Mouse (Mus musculus): ENCODE results near the gene Mfap1a. TPM values are rescaled to one million over a fixed set of nuclear protein-coding genes. Genes with fewer than 3 reads are reported as not detected.
"Not testable (repeated sequence)": the region's sequence is repeated elsewhere in the genome, so short reads cannot be mapped to it uniquely, and the experiment has no call there.

The Mfap1a gene
- polyA plus RNA-seq, 1 experiment: 4.7 TPM

DNA sequence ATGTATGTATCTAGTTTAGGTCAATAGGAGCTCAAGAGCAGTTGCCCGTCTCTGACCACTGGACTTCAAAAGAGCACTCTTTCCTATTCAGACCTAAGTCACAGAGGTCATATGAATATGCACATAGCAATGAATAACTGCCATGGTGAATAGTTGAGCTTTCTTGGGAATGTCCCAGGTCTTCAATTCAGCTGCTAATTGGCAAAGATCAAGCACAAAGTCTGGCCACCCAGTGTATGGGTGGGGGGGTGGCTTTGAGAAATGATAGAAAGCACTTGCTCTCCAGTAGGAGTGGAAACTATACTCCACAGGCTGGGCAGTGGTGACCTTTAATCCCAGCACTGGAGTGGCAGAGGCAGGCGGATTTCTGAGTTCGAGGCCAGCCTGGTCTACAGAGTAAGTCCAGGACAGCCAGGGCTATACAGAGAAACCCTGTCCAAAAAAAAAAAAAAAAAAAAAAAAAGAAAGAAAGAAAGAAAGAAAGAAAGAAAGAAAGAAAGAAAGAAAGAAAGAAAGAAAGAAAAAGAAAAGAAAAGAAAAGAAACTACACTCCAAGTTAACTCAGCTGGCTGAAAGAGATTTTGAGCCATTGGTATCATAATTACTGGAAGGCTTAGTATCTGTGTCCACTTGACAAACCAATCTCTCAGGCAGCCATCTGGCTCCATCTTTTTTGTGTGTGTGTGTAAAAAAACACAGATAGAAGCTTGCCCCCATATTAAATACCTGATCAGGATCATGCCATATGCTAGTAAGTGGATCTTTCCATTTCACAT lies 28.8 kb downstream of the Mfap1a start:
- TF ChIP-seq POLR2A (IDR thresholded peaks at IDR 0.05; ENCODE audit: control insufficient read depth, extremely low read depth, insufficient read depth, low read length, poor library complexity) (no peak), CTCF (IDR thresholded peaks at IDR 0.05; ENCODE audit: borderline replicate concordance, control insufficient read depth, extremely low read depth, insufficient read depth, low read length, poor library complexity) (no peak)
- WGBS: 97% methylated on average over 3 of the region's 3 CpGs
- Histone ChIP-seq H3K4me1 (replicated peaks; ENCODE audit: control insufficient read depth, insufficient read depth, low read length) (no peaks in the 10 kb centered on the region), H3K4me3 (ENCODE audit: control insufficient read depth, insufficient read depth, low read length) (no peak overlapping the region), H3K36me3 (ENCODE audit: control insufficient read depth, insufficient read depth, low read length) (no peaks in the 10 kb centered on the region), H3K27me3 (ENCODE audit: control insufficient read depth, insufficient read depth, low read length) (no peaks in the 10 kb centered on the region), H3K27ac (ENCODE audit: control insufficient read depth, insufficient read depth, low read length) (no peak overlapping the region)
- DNase-seq: no peak

DNA sequence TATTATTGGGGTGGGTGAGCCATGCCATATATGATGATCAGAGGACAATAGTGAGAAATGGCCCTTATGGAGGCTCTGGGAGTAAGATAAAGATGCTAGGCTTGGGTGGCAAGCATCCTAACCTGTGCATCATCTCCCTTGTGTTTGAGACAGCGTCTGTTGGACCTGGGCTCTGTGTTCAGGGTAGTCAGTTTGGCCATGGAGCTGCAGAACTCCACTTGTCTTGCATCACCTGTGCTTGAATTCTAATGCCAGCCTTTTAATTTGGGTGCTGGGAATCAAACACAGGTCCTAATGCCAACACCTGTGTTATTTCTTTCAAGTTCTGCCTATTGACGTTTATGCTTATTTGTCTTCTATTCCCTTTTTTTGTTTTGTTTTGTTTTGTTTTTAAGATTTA lies 31.2 kb downstream of the Mfap1a start:
- not testable (repeated sequence) for H3K27ac ChIP-seq (ENCODE audit: control insufficient read depth, insufficient read depth, low read length)

DNA sequence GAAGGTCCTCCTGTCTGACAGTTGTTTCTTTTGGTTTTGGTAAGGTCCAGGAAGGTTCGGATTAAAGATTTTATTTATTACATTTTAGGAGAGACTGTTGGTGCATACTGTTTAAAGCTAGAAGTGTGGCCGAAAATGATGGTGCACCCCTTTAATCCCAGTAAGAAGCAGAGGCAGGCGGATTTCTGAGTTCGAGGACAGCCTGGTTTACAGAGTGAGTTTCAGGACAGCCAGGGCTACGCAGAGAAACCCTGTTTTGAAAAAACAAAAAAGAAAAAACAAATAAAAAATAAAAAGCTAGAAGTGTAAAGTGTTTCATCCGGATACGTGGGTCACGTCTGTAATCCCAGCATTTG lies 32.3 kb downstream of the Mfap1a start:
- no peak overlapping the region for H3K27ac ChIP-seq (ENCODE audit: control insufficient read depth, insufficient read depth, low read length)
- H3K4me1 ChIP-seq (replicated peaks; ENCODE audit: control insufficient read depth, insufficient read depth, low read length): no peaks in the 10 kb centered on the region
- WGBS: 29% methylated on average over 8 of the region's 8 CpGs
- peak overlapping the region; percentile 60 for H3K4me3 ChIP-seq (ENCODE audit: control insufficient read depth, insufficient read depth, low read length)
- no peak for TF ChIP-seq POLR2A (IDR thresholded peaks at IDR 0.05; ENCODE audit: control insufficient read depth, extremely low read depth, insufficient read depth, low read length, poor library complexity)
- TF ChIP-seq CTCF (IDR thresholded peaks at IDR 0.05; ENCODE audit: borderline replicate concordance, control insufficient read depth, extremely low read depth, insufficient read depth, low read length, poor library complexity): no peak
- no peak for DNase-seq
- no peaks in the 10 kb centered on the region for H3K36me3 ChIP-seq (ENCODE audit: control insufficient read depth, insufficient read depth, low read length)
- no peaks in the 10 kb centered on the region for H3K27me3 ChIP-seq (ENCODE audit: control insufficient read depth, insufficient read depth, low read length)

More for the DNA sequence above, 31.2 kb downstream of the Mfap1a start:
- not testable (repeated sequence) for H3K27me3 ChIP-seq (ENCODE audit: control insufficient read depth, insufficient read depth, low read length); H3K4me1 ChIP-seq (replicated peaks; ENCODE audit: control insufficient read depth, insufficient read depth, low read length); H3K36me3 ChIP-seq (ENCODE audit: control insufficient read depth, insufficient read depth, low read length); DNase-seq; H3K4me3 ChIP-seq (ENCODE audit: control insufficient read depth, insufficient read depth, low read length)
- WGBS: 96% methylated on average over 2 of the region's 2 CpGs

DNA sequence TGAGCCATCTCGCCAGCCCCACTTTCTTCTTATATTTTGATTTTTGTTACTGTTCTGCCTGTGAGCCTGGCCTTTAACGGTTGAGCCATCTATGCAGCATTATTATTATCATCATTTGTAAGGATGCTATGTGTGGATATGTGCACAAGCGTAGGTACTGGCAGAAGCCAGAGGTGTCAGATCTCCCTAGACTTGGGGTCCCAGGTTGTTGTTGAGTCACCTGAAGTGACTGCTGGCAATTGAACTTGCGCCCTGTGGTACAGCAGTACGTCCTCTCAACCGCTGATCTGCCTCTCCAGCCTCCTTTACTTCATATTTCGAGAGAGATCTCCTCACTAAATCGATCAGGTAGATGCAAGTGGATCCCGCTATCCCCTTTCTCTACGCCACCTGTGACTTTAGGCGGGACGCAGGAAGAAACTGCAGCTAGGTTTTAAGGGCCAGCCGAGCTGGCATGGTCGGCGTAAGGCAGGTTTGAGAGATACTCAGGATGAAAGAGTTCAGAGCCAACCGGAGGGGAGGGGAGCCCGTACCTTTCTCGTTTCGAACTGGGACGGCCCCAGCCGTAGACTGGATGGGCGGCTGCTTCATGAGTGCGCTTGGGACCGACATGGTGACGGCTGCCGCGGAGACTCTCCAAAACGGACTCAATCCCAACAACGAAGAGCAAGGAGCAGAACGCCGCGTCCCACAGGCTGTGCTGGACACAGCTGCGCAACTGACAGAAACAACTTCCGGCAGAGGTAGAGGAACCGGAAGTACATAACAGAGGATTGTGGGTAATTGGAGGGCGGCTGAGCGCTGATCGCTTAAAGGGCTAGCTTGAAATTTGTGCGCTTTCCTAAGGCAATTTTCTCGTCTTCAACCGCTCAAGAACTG lies 32.9 kb downstream of the Mfap1a start, which contains the start of gene Mfap1b:
TSS of gene Mfap1b (minus strand) at position 767 of the 879 bp plus-strand sequence.
- H3K27me3 ChIP-seq (ENCODE audit: control insufficient read depth, insufficient read depth, low read length); H3K36me3 ChIP-seq (ENCODE audit: control insufficient read depth, insufficient read depth, low read length); H3K4me1 ChIP-seq (replicated peaks; ENCODE audit: control insufficient read depth, insufficient read depth, low read length); H3K27ac ChIP-seq (ENCODE audit: control insufficient read depth, insufficient read depth, low read length): not testable (repeated sequence)
- peak; percentile 77 for DNase-seq
- H3K4me3 ChIP-seq (ENCODE audit: control insufficient read depth, insufficient read depth, low read length): peak within 1 kb of the TSS; percentile 60
- TF ChIP-seq POLR2A (IDR thresholded peaks at IDR 0.05; ENCODE audit: control insufficient read depth, extremely low read depth, insufficient read depth, low read length, poor library complexity): peak; percentile 56; the same call in 1 of the 2 replicates
- WGBS: 5% methylated on average over 41 of the region's 41 CpGs

DNA sequence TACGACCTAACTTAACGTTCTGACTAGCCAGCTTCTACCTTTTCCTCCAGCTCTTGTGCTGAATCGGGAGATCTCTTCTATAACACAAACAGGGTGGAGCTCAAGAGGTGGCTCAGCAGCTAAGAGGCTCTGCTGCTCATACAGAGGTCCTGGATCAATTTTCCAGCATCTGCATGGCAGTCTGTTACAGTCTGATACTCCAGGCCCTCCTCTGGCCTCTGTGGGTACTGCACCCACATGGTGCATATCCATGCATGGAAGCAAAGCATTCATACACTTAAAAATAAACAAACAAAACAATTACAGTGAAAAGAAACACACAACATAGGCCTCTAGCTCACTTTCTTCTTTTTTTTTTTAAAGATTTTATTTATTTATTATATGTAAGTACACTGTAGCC lies 33.7 kb downstream of the Mfap1a start:
- not testable (repeated sequence) for H3K4me1 ChIP-seq (replicated peaks; ENCODE audit: control insufficient read depth, insufficient read depth, low read length); H3K27me3 ChIP-seq (ENCODE audit: control insufficient read depth, insufficient read depth, low read length); H3K36me3 ChIP-seq (ENCODE audit: control insufficient read depth, insufficient read depth, low read length); DNase-seq; H3K4me3 ChIP-seq (ENCODE audit: control insufficient read depth, insufficient read depth, low read length); H3K27ac ChIP-seq (ENCODE audit: control insufficient read depth, insufficient read depth, low read length)
- 97% methylated on average over 3 of the region's 3 CpGs for WGBS

DNA sequence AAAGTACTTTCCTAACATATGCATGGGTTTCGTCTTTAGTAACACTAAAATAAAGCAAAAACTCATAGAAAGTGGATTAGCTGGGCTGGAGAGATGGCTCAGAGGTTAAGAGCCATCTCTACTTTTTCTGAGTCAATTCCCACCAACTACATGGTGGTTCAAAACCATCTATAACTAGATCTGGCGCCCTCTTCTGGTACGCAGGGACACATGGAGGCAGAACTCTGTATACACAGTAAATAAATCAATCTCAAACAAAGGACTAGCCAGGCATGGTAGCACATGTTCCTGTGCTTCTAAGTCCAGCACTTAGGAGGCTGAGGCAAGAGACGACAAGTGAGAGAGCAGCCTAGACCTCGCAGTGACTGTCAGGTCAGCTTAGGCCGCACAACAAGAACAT lies 37.5 kb downstream of the Mfap1a start:
- not testable (repeated sequence) for H3K27ac ChIP-seq (ENCODE audit: control insufficient read depth, insufficient read depth, low read length); H3K4me3 ChIP-seq (ENCODE audit: control insufficient read depth, insufficient read depth, low read length); H3K4me1 ChIP-seq (replicated peaks; ENCODE audit: control insufficient read depth, insufficient read depth, low read length); DNase-seq; H3K27me3 ChIP-seq (ENCODE audit: control insufficient read depth, insufficient read depth, low read length); H3K36me3 ChIP-seq (ENCODE audit: control insufficient read depth, insufficient read depth, low read length)
- WGBS: 89% methylated on average over 2 of the region's 6 CpGs

DNA sequence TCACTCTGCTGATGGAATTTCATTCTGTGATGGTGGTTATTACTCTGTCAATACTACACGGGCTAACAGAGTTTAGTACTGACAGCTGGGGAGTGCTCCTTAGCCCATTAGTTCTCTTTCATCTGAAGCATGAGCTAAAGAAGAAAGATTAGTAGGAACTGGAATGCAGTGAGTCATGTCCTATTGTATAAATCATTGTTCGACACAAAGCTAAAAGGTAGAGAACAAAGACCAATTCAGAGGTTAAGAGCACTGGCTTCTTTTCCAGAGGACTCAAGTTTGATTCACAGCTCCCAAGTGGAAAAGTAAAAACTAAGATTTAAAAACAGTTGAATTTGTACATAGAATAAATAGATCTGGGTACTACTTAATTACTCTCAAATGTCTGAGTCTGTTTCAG lies 46.4 kb downstream of the Mfap1a start:
- H3K4me3 ChIP-seq (ENCODE audit: control insufficient read depth, insufficient read depth, low read length): no peak overlapping the region
- no peak for DNase-seq
- no peak overlapping the region for H3K27ac ChIP-seq (ENCODE audit: control insufficient read depth, insufficient read depth, low read length)
- no peaks in the 10 kb centered on the region for H3K27me3 ChIP-seq (ENCODE audit: control insufficient read depth, insufficient read depth, low read length)
- H3K36me3 ChIP-seq (ENCODE audit: control insufficient read depth, insufficient read depth, low read length): peaks cover 8% of the 10 kb centered on the region; the same call in 1 of the 2 replicates
- TF ChIP-seq POLR2A (IDR thresholded peaks at IDR 0.05; ENCODE audit: control insufficient read depth, extremely low read depth, insufficient read depth, low read length, poor library complexity) (no peak), CTCF (IDR thresholded peaks at IDR 0.05; ENCODE audit: borderline replicate concordance, control insufficient read depth, extremely low read depth, insufficient read depth, low read length, poor library complexity) (no peak)
- H3K4me1 ChIP-seq (replicated peaks; ENCODE audit: control insufficient read depth, insufficient read depth, low read length): peaks cover 5% of the 10 kb centered on the region
- 91% methylated on average over 2 of the region's 2 CpGs for WGBS

Measured in thymus, adult 2 months (tissue).